Mouse (Mus musculus) kidney, adult 2 months (tissue): Measurements from ENCODE around the gene Tubgcp5.

Experiments used
- CTCF ChIP-seq: fragments of 200-500 bp; conservative IDR thresholded peaks from 2 replicates; pipeline ENCODE4 v1.5.1; 2011; ENCODE audit warnings: low read depth, mild to moderate bottlenecking, control low read depth, low read length, moderate library complexity, mixed read lengths; ENCODE audit not compliant: insufficient read depth, insufficient read length
- POLR2A ChIP-seq: fragments of 200-500 bp; IDR thresholded peaks from one replicate; pipeline ENCODE4 v1.6.1; 2011; ENCODE audit warnings: low read depth, low read length, control low read depth

DNA sequence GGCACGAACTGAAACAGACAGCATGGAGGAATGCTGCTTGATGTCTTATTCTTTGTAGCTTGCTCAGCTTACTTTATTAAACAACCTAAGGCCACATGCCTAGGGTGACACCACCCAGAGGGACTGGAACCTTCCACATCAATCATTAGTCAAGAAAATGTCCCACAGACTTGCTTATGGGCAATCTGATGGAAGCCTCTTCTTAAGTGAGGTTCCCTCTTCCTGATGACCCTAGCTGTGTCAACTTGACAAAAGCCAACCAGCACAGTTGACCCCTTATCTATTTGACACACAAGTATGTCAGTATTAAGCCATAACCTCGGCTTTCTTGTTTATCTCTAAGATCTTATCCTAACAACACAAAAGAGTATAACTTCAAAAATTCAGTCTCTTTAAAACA, 16.0 kb downstream of the Tubgcp5 start:
- TF ChIP-seq CTCF = no peak
- TF ChIP-seq POLR2A = no peak
